8 mouse cellular contexts compared by ENCODE assay signal in the genomic region with DNA sequence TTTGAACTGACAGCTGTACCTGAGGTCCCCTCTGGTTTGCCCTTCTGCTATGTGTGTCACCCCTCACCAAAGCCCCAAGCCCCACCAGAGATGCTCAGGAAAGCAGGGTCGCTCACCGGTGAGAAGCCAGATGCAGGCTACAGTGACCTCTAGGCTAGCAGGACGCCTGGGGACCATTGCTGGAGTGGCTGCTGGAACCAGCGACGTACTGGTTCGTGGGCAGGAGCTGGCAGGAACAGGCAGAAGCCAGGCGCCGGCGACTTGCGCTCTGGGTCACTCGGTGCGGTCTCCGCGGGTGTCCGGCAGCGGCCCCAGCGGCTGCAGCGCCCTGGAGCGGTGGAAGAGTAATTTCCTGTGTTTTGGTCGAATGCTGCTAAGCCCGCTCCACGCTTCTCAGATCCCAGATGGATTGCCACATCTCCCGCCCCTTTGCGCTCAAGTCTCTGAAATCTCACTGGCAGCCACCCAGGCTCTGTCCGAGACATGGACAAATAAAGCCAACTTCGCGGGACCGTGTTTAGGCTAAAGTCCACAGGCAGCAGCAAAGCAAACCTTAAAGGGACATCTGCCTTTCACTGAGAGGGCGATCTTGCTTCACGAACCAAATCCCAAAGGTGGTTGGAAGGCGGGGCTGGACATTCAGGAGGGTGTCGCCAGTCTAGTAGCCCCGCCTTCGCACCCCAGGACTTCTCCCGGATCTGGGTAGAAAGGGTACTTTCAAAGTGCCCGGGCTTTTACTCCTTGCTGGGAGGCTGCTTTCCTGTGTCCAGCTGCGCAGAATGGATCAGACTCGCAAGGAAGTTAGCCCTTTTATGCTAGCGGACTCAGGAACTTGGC. TPM values are rescaled to one million over a fixed set of nuclear protein-coding genes. Genes with fewer than 3 reads are reported as not detected.
DNase-seq lines count a peak whose midpoint lies in the region; ATAC-seq and TF ChIP-seq lines count a peak whose summit lies in the region.

TSS of gene Gm49395 (minus strand) at position 567 of the 837 bp plus-strand sequence.
TSS of gene Itga1 (minus strand) at position 610 of the 837 bp plus-strand sequence.

- H3K4me1 ChIP-seq in E14TG2a.4 (replicated peaks; ENCODE audit: low read depth, low read length) = peaks cover 32% of the 10 kb centered on the region
- H3K4me1 ChIP-seq in forebrain, embryonic 15.5 days = peaks cover 15% of the 10 kb centered on the region
- H3K4me1 ChIP-seq in lung, adult 2 months (ENCODE audit: control insufficient read depth, insufficient read depth, low read length) = peaks cover 14% of the 10 kb centered on the region
- H3K4me1 ChIP-seq in neural tube, embryonic 14.5 days (ENCODE audit: control insufficient read depth, insufficient read depth, low read length) = 0 out of 2 replicates have a peak, but pooled peaks cover 2% of the 10 kb centered on the region

- WGBS in forebrain, embryonic 15.5 days = under 1% methylated on average over 39 of the region's 39 CpGs
- WGBS in lung, adult 2 months = under 1% methylated on average over 39 of the region's 39 CpGs
- under 1% methylated on average over 39 of the region's 39 CpGs for WGBS in neural tube, embryonic 14.5 days

- peak; percentile 39 for DNase-seq in brain, adult 2 months (ENCODE audit: low read depth, low spot score)
- DNase-seq in heart, postnatal 14 days = peak; percentile 83 to 84
- peak; percentile 86 to 94 for DNase-seq in kidney, postnatal 4 days
- peak; percentile 78 for DNase-seq in lung, adult 2 months
- DNase-seq in urinary bladder, postnatal 10 days (ENCODE audit: low spot score) = peak; percentile 57

- peak within 1 kb of the TSS; percentile 79 for H3K4me3 ChIP-seq in E14TG2a.4 (replicated peaks; ENCODE audit: low read length)
- peak within 1 kb of the TSS; percentile 43 for H3K4me3 ChIP-seq in forebrain, embryonic 15.5 days
- H3K4me3 ChIP-seq in lung, adult 2 months (replicated peaks; ENCODE audit: extremely low read depth, low read depth, low read length) = peak within 1 kb of the TSS; percentile 95
- peak within 1 kb of the TSS; percentile 41 for H3K4me3 ChIP-seq in neural tube, embryonic 14.5 days (ENCODE audit: low read depth, low read length)

- ATAC-seq in forebrain, embryonic 15.5 days (replicated peaks) = peak; percentile 85
- ATAC-seq in neural tube, embryonic 14.5 days (ENCODE audit: low read depth) = peak; percentile 82

- H3K9ac ChIP-seq in forebrain, embryonic 15.5 days (replicated peaks) = peak within 1 kb of the TSS; percentile 25
- H3K9ac ChIP-seq in neural tube, embryonic 14.5 days (replicated peaks; ENCODE audit: low read depth, low read length) = peak within 1 kb of the TSS; percentile 50

- peak within 1 kb of the TSS; percentile 27; the same call in 1 of the 2 replicates for H3K27ac ChIP-seq in forebrain, embryonic 15.5 days (replicated peaks)
- 0 out of 2 replicates have a peak within 1 kb of the TSS, but pooled peaks have one; percentile 16 for H3K27ac ChIP-seq in neural tube, embryonic 14.5 days (ENCODE audit: low read depth, low read length)

- no peak for TF ChIP-seq CTCF in E14TG2a.4 (conservative IDR thresholded peaks at IDR 0.05; ENCODE audit: low read length)
- TF ChIP-seq CTCF in lung, adult 2 months (IDR thresholded peaks at IDR 0.05; ENCODE audit: insufficient read depth, low read length) = no peak

- H3K9me3 ChIP-seq in E14TG2a.4 (ENCODE audit: low read length) = peaks cover 15% of the 10 kb centered on the region
- H3K9me3 ChIP-seq in forebrain, embryonic 15.5 days = no peaks in the 10 kb centered on the region
- H3K9me3 ChIP-seq in neural tube, embryonic 14.5 days (ENCODE audit: control insufficient read depth, low read length) = no peaks in the 10 kb centered on the region

- TF ChIP-seq POLR2A in lung, adult 2 months (IDR thresholded peaks at IDR 0.05; ENCODE audit: borderline replicate concordance, extremely low read depth, low read depth, low read length) = peak; percentile 70

- peaks cover 53% of the 10 kb centered on the region for H3K27me3 ChIP-seq in E14TG2a.4 (ENCODE audit: insufficient read depth, low read length)
- H3K27me3 ChIP-seq in forebrain, embryonic 15.5 days = no peaks in the 10 kb centered on the region
- H3K27me3 ChIP-seq in neural tube, embryonic 14.5 days (ENCODE audit: control insufficient read depth, insufficient read depth, low read length) = peaks cover 16% of the 10 kb centered on the region

- peak within 1 kb of the TSS; percentile 71 for H3K4me2 ChIP-seq in forebrain, embryonic 15.5 days (replicated peaks)
- peak within 1 kb of the TSS; percentile 96 for H3K4me2 ChIP-seq in neural tube, embryonic 14.5 days (ENCODE audit: low read depth, low read length)

- H3K36me3 ChIP-seq in E14TG2a.4 (ENCODE audit: insufficient read depth, low read length) = no peaks in the 10 kb centered on the region
- H3K36me3 ChIP-seq in forebrain, embryonic 15.5 days = no peaks in the 10 kb centered on the region
- no peaks in the 10 kb centered on the region for H3K36me3 ChIP-seq in neural tube, embryonic 14.5 days (ENCODE audit: control insufficient read depth, insufficient read depth, low read length)

- intact Hi-C loops in heart, postnatal 14 days (cut with DNase I) = loop anchor here (2.0 to 10.0 kb wide), 6 partner anchors 51 to 1613 kb away; no protein-coding TSS in a partner anchor

RNA-seq across cellular contexts. Expression of gene Gm49395, which starts in this region (rescaled TPM):
- polyA plus RNA-seq in forebrain, embryonic 15.5 days (2015; fragmentation: Nextera tagmentation; extraction: Ambion mirVana) = 2.0 and 2.6 TPM in 2 replicates
- 10 to 100 TPM; 10.7 to 14.7 TPM for total RNA-seq in heart, postnatal 14 days (2021)
- polyA plus RNA-seq in lung, adult 2 months (2012; rRNA removed) = 21.5 and 30.5 TPM in 2 replicates
- polyA plus RNA-seq in neural tube, embryonic 14.5 days (2014; fragmentation: Nextera tagmentation; extraction: Ambion mirVana) = 1.8 and 4.0 TPM in 2 replicates

RNA-seq across cellular contexts. Expression of gene Itga1, which starts in this region (rescaled TPM):
- 5.6 and 6.3 TPM in 2 replicates for polyA plus RNA-seq in forebrain, embryonic 15.5 days (2015; fragmentation: Nextera tagmentation; extraction: Ambion mirVana)
- 10 to 100 TPM; 63.3 to 64.1 TPM for total RNA-seq in heart, postnatal 14 days (2021)
- 24.0 and 36.1 TPM in 2 replicates for polyA plus RNA-seq in lung, adult 2 months (2012; rRNA removed)
- 4.6 and 9.7 TPM in 2 replicates for polyA plus RNA-seq in neural tube, embryonic 14.5 days (2014; fragmentation: Nextera tagmentation; extraction: Ambion mirVana)

Comparison
In these comparisons a context has a peak if more than half of its experiments do, and no peak if none do; other contexts are left out.
1. Peak in every context shown above with its lines: DNase-seq, ATAC-seq, H3K4me3 ChIP-seq and H3K27ac ChIP-seq.
2. H3K4me3 ChIP-seq: peak in every context shown above with its lines; median percentile 95 in lung, adult 2 months; 79 in E14TG2a.4; 43 in forebrain, embryonic 15.5 days; 41 in neural tube, embryonic 14.5 days.
3. DNase-seq: peak in every context shown above with its lines; median percentile 90 in kidney, postnatal 4 days; 84 in heart, postnatal 14 days; 78 in lung, adult 2 months; 57 in urinary bladder, postnatal 10 days; 39 in brain, adult 2 months.